Mouse (Mus musculus) ES-Bruce4 (cell line): ENCODE data around the gene Asb13.

ENCODE experiments used
- CTCF ChIP-seq: IDR thresholded peaks from one replicate; pipeline ENCODE4 v1.8.1; 2011; ENCODE audit warnings: low read depth, low read length
- EP300 ChIP-seq: IDR thresholded peaks from 2 replicates; pipeline ENCODE4 v1.6.1; 2011; ENCODE audit warnings: low read depth, low read length; ENCODE audit not compliant: insufficient read depth
- POLR2A ChIP-seq: IDR thresholded peaks from one replicate; pipeline ENCODE4 v1.8.1; 2011; ENCODE audit warnings: low read length; ENCODE audit not compliant: insufficient read depth

DNA sequence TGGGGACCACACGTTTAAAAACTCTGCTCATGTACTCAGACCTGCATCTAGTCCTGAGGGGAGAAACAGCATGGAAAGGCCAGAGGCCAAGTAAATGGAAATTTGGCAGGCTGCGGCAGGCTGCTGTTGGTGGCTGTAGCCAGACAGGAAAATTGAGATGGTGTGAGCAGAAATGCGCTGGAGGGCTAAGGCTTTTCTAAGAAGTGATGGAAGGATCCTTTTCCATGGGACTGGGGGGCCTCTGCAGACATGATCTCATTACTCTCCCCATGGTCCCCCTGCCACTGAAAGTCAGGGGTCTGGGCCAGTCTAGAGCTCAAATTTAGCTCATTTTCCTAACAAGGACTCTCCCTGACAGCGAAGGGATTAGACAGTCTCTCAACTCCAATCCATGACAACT is 39.8 kb downstream of the Asb13 start:
- no peak for TF ChIP-seq POLR2A
- no peak for TF ChIP-seq CTCF
- TF ChIP-seq EP300: no peak
